Mouse (Mus musculus): ENCODE measurements at regions not wholly inside any gene's neighbourhood (a gene's known extent, or its start where the extent isn't known, plus 50 kb on each side); places are given as distances from the start of the nearest gene placed in this dataset.

- no peak for DNase-seq
Observed at GRCm38 (mm10) chr15:97125836-97126822, 70.4 kb upstream of the Slc38a4 start.

GRCm38 (mm10) chr15:97122263-97122662 is 66.5 kb upstream of the Slc38a4 start:
- DNase-seq, result no peak

GRCm38 (mm10) chr15:97112452-97113200 is 56.9 kb upstream of the Slc38a4 start:
- no peak for DNase-seq

- no peak for DNase-seq
Observed at GRCm38 (mm10) chr15:97111320-97112192, 55.8 kb upstream of the Slc38a4 start.

GRCm38 (mm10) chr15:97107779-97108178 is 52.0 kb upstream of the Slc38a4 start:
- no peak for DNase-seq

GRCm38 (mm10) chr15:97106556-97106955 is 50.8 kb upstream of the Slc38a4 start:
- DNase-seq, result no peak

All from cerebellum, postnatal 25 days (tissue).